Mouse (Mus musculus) spleen, embryonic (tissue): ENCODE measurements around the gene Itch.
"Not testable (repeated sequence)": the region's sequence is repeated elsewhere in the genome, so short reads cannot be mapped to it uniquely, and the experiment has no call there.

ENCODE experiments used
- CTCF ChIA-PET: fragments of 350-600 bp; sonication (Branson Sonifier 250); formaldehyde crosslinking; loops from one replicate; lab custom pipeline; 2022; lab: Charles Lee

The Itch gene

DNA sequence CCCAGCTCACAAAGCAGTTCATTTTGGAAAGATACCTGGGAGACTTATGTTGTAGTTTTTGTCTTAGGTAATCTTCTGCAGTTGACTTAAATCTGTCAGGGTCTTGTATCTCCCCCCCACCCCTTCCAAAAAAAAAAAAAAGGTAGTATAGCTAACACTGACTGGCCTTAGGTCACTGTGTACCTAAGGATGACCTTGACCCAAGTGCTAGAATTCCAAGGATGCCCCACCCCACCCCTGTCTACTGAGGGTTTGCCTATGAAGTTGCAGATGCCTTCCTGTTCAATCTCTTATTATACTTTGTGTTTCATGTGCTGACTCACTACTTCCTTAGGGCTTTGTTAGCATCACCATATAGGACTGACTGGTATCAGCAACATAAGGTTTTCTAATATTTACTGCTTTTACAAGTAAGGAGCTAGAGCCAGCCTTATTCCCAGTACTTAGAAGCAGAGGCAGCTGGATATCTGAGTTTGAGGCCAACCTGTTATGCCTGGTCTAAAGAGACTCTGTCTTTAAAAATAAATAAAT is 8.8 kb downstream of the Itch start:
- CTCF ChIA-PET: interaction anchor here (0.6 kb wide), 2 partner anchors 65 to 1794 kb away, joined by 6 to 9 read pairs; no protein-coding TSS in a partner anchor

GRCm38 (mm10) chr2:155149296-155149695 is 16.0 kb downstream of the Itch start:
- CTCF ChIA-PET: not testable (repeated sequence)

- CTCF ChIA-PET: interaction anchor here (1.1 kb wide), 1 partner anchor 9 kb away, joined by 3 read pairs; no protein-coding TSS in a partner anchor
Observed at GRCm38 (mm10) chr2:155207419-155207818, 74.1 kb downstream of the Itch start.

DNA sequence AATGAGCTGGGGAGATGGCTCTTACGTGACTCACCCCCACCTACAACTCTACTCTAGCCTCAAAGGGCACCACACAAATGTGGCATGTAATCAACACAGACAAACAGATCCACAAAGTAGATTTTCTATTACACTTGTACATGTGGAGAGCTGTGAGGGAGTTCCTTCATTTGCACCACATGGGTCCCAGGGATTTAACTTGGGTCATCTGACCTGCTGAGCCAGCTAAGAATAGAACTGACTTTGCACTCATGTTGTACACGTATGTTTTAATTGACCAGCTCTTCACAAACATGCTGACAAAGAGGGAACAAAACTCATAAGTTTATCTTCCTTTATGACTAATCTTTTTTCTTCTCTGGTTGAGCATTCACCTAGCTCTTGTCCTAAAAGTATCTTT is 89.8 kb downstream of the Itch start:
- CTCF ChIA-PET: no interaction called here

- CTCF ChIA-PET: no interaction called here
Observed at GRCm38 (mm10) chr2:155224721-155225120, 91.4 kb downstream of the Itch start.

DNA sequence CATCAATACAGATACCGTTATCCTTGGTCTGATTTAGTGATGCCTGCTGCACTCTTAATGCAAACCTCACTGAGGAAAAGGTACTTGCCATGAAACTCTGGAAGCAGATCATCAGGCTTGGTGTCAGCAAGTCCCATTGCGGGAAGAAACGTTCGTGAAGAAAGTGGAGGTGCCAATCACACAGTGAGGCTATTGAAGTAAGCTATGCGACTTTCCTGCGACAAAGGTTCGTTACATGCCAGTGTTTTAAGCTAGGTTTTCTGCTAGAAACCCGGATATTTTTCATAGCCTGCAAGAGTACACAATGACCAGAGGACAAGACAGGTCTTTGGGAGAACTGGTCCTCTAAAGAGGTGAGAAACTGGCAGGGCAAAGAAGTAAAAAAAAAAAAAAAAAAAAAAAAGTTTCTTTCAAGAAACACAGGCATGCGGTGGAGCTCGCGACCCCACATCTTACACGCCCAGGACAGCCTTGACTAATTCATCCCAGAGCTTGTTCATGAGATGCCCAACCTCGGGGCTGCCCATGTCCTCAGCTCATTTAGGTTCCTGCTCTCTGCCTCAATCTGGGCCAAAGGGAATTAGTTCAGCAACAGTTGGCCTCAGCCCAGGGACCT is 102.5 kb downstream of the Itch start:
- CTCF ChIA-PET: interaction anchor here (0.6 kb wide), 2 partner anchors 145 to 165 kb away, joined by 3 to 4 read pairs; no protein-coding TSS in a partner anchor

GRCm38 (mm10) chr2:155236362-155236992 is 103.2 kb downstream of the Itch start, which contains the start of gene Dynlrb1:
Gene Dynlrb1 (plus strand): TSS chr2:155236533.
- CTCF ChIA-PET: interaction anchor here (0.6 kb wide), 2 partner anchors 145 to 164 kb away, joined by 3 to 4 read pairs; no protein-coding TSS in a partner anchor

GRCm38 (mm10) chr2:155237276-155237675 is 104.0 kb downstream of the Itch start:
- CTCF ChIA-PET: no interaction called here

DNA sequence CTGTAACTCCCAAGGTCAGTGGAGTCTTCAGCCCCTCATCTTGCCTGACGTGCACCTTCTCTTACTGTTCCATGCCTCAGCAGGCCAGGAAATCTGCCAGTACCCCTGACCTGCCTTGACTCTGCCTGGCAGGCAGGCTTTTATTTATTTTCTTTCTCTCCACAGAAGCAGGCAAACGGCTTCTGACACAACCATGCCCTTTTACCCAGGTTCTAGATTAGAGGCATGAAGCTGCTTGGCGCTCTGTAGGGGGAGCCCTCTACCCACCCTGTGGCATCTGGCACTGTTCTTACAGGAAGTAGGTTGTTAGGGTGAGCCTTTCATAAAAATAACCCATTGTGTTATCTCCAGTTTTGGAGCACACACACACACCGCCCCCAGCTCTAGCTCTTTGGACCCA is 107.6 kb downstream of the Itch start:
- CTCF ChIA-PET: interaction anchor here (0.7 kb wide), 2 partner anchors 137 to 162 kb away, joined by 3 read pairs; no protein-coding TSS in a partner anchor

GRCm38 (mm10) chr2:155242296-155242855 is 109.1 kb downstream of the Itch start:
- CTCF ChIA-PET: interaction anchor here (0.5 kb wide), 1 partner anchor 118 kb away, joined by 4 read pairs; no protein-coding TSS in a partner anchor

- CTCF ChIA-PET: interaction anchor here (0.7 kb wide), 1 partner anchor 160 kb away, joined by 3 read pairs; no protein-coding TSS in a partner anchor
Observed at GRCm38 (mm10) chr2:155246231-155246630, 112.9 kb downstream of the Itch start.

GRCm38 (mm10) chr2:155248206-155248605 is 114.9 kb downstream of the Itch start:
- CTCF ChIA-PET: no interaction called here

GRCm38 (mm10) chr2:155248718-155249117 is 115.4 kb downstream of the Itch start:
- CTCF ChIA-PET: no interaction called here

- CTCF ChIA-PET: no interaction called here
Observed at GRCm38 (mm10) chr2:155249588-155249987, 116.3 kb downstream of the Itch start.

DNA sequence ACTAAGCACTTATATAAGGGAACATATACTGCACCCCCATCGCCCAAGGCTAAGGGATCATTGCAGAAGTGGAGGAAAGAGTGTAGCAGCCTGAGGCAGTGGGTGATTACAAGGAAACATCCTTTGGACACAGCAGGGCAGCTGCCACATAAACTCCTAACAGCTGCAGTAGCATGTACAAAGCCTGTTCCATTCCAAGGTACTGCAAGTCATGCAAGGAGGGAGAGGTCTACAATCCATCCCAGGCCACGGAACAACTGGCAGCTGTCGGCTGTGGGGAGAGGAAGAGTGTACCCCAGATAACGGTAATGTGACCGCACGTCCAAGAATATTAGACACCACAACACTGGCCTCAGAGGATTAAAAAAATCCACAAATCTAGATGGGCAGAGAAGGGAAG is 132.2 kb downstream of the Itch start:
- CTCF ChIA-PET: no interaction called here

DNA sequence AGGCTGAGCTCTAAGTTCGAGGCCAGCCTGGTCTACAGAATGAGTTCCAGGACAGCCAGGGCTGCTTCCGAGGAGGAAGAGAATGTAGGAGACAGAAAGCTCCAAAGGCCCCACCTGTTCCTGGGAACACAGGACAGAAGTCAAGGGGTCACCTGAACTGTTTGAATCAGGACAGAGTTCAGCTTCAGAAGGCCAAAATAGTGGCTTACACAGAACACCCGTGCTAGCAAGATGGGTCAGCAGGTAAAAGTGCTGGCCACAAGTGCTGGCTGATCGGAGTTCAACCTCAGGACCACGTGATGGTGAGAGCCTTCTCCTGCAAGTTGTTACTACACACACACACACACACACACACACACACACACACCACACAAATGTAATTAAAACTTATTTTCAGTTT is 133.6 kb downstream of the Itch start:
- CTCF ChIA-PET: interaction anchor here (0.7 kb wide), 2 partner anchors 58 to 194 kb away, joined by 4 to 6 read pairs; no protein-coding TSS in a partner anchor

- CTCF ChIA-PET: no interaction called here
Observed at GRCm38 (mm10) chr2:155271957-155272356, 138.6 kb downstream of the Itch start.

DNA sequence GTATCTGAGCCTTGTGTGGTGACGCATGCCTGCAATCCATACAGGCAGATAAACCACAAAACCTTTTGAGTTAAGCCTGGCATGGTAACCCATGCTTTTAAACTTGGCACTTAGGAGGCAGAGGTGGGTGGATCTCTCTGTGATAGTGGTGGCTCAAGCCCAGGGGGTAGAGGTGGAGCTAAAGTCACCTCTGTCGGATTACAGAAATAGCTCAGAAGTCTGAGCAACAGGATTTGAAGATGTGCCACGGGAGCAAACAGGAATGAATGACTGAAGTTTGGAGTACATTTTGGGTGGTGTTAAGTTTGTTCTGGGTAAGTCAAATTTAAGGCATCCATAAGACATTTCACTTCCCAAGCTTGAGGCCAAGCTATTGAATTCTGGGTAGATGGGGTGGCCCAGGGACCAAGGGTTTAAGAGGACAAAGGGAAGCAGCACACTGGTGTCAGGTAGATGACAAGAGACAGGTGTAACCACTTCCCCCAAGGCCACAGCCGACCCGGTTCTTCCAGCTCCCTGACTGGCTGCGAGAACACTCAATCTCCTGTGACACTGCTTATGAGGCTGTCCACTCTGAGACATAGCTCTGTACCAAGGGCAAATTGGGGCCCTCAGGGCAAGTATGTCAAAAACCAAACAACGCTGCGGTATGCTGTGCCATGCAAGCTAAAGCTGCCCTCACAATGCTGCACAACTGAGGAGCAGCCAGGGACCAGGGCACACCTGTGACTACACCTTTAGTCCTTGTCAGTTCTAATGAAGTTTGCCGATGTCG is 139.3 kb downstream of the Itch start:
- CTCF ChIA-PET: no interaction called here

- CTCF ChIA-PET: interaction anchor here (0.7 kb wide), 1 partner anchor 64 kb away, joined by 3 read pairs; no protein-coding TSS in a partner anchor
Observed at GRCm38 (mm10) chr2:155273603-155274002, 140.3 kb downstream of the Itch start.

DNA sequence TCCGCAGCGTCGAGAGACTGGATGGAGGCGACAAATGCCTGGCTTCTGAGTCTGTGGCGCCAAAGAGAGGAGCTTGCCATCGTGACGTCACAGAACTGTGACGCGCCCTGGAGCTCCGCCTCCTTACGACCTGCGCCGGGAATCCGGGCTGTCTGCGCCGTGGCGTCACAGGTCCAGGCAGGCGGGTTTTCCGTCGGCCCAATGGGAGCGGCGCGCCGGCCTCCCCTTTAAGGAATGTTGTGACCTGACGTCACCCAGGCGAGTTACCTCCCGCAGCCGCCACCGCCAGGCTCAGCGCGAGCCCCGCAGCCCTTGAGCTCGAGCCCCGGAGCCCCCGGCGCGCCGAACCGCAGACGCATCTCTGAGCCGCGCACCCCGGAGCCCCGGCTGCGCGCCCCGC is 142.9 kb downstream of the Itch start, which contains the start of gene Map1lc3a:
Gene Map1lc3a (plus strand): TSS at position 103 of the 400 bp plus-strand sequence.
- CTCF ChIA-PET: no interaction called here
